Mouse (Mus musculus): ENCODE measurements at regions not wholly inside any gene's neighbourhood (a gene's known extent, or its start where the extent isn't known, plus 50 kb on each side); places are given as distances from the start of the nearest gene placed in this dataset.

GRCm38 (mm10) chr9:87964508-87964907, 233.4 kb upstream of the Tbx18 start:
- no peak for DNase-seq

GRCm38 (mm10) chr9:87965103-87965780, 234.2 kb upstream of the Tbx18 start:
- DNase-seq, result no peak

- DNase-seq, result no peak
Measured at GRCm38 (mm10) chr9:87968190-87969082, 237.4 kb upstream of the Tbx18 start.

- DNase-seq, result no peak
Measured at GRCm38 (mm10) chr9:87970586-87970985, 239.5 kb upstream of the Tbx18 start.

- no peak for DNase-seq
Measured at GRCm38 (mm10) chr9:87971791-87972190, 240.7 kb upstream of the Tbx18 start.

GRCm38 (mm10) chr9:87973531-87973930, 242.5 kb upstream of the Tbx18 start:
- peak in 1 of 2 experiments; percentile 7 for DNase-seq

- no peak for DNase-seq
Measured at GRCm38 (mm10) chr9:87984910-87985309, 253.8 kb upstream of the Tbx18 start.

- DNase-seq, result no peak
Measured at GRCm38 (mm10) chr9:87985439-87985838, 254.4 kb upstream of the Tbx18 start.

- no peak for DNase-seq
Measured at GRCm38 (mm10) chr9:88005945-88006700, 275.1 kb upstream of the Tbx18 start.

GRCm38 (mm10) chr9:88023752-88024151, 292.7 kb upstream of the Tbx18 start:
- DNase-seq, result no peak

- DNase-seq, result no peak
Measured at GRCm38 (mm10) chr9:88025936-88026335, 294.9 kb upstream of the Tbx18 start.

- no peak for DNase-seq
Measured at GRCm38 (mm10) chr9:88030509-88031148, 296.4 kb upstream of the Nt5e start.

GRCm38 (mm10) chr9:88037560-88037959, 289.4 kb upstream of the Nt5e start:
- no peak for DNase-seq

GRCm38 (mm10) chr9:88049270-88049669, 277.7 kb upstream of the Nt5e start:
- no peak for DNase-seq

GRCm38 (mm10) chr9:88049792-88050191, 277.2 kb upstream of the Nt5e start:
- no peak for DNase-seq

GRCm38 (mm10) chr9:88058551-88058950, 268.4 kb upstream of the Nt5e start:
- DNase-seq, result no peak

- DNase-seq, result no peak
Measured at GRCm38 (mm10) chr9:88059005-88059404, 268.0 kb upstream of the Nt5e start.

GRCm38 (mm10) chr9:88063973-88064676, 262.9 kb upstream of the Nt5e start:
- no peak for DNase-seq

- no peak for DNase-seq
Measured at GRCm38 (mm10) chr9:88065057-88065456, 261.9 kb upstream of the Nt5e start.

GRCm38 (mm10) chr9:88065777-88066176, 261.2 kb upstream of the Nt5e start:
- no peak for DNase-seq

GRCm38 (mm10) chr9:88068322-88068721, 258.7 kb upstream of the Nt5e start:
- DNase-seq, result no peak

- DNase-seq, result no peak
Measured at GRCm38 (mm10) chr9:88068881-88069304, 258.1 kb upstream of the Nt5e start.

Data from cerebellum, adult 18-20 months (tissue).